Mouse (Mus musculus) large intestine, adult 2 months (tissue): ENCODE measurements around the gene Gm38655. TPM values are rescaled to one million over a fixed set of nuclear protein-coding genes. Genes with fewer than 3 reads are reported as not detected.
"Not testable (repeated sequence)": the region's sequence is repeated elsewhere in the genome, so short reads cannot be mapped to it uniquely, and the experiment has no call there.

ENCODE experiments used
- DNase-seq: peaks from one replicate; pipeline ENCODE4 v3.0.0-alpha.2; 2012; ENCODE audit warnings: low read depth, low spot score
- WGBS: fragments of 180-500 bp; shearing (Covaris S2); methylation state at CpG from one replicate; pipeline ENCODE4 v1.1.7; 2018; 5-methylcytosine and 5-hydroxymethylcytosine counted together
- polyA plus RNA-seq: library from polyadenylated mRNA; depleted of rRNA; stranded (reverse); fragments of >200 nt; gene quantifications from 2 replicates; pipeline ENCODE4 v1.2.3, GENCODE M21; 2012; rRNA removed

The Gm38655 gene
- polyA plus RNA-seq = not detected in 2 replicates

DNA sequence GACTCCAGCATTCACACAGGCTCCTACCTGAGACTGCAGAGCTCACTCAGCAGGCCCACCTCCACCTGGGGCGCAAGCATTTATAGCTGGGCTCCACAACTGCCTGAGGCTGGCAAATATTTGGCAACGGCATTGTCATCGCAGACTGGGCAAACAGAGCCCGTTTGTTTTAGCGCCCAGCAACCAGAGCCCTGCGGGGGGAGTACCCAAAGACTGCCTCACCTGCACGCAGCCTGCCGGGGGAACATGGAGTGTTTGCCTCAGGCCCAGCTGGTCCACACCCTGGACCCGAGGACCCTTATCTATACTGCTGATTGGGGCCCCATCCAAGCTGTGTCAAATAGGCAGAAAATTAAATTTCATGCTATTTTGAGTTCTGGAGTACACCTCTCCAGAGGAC lies at the start of gene Gm38655:
Gene Gm38655, minus strand, starts transcription at position 61 of the 400 bp plus-strand sequence.
- WGBS = 26% methylated on average over 9 of the region's 9 CpGs
- DNase-seq = no peak

DNA sequence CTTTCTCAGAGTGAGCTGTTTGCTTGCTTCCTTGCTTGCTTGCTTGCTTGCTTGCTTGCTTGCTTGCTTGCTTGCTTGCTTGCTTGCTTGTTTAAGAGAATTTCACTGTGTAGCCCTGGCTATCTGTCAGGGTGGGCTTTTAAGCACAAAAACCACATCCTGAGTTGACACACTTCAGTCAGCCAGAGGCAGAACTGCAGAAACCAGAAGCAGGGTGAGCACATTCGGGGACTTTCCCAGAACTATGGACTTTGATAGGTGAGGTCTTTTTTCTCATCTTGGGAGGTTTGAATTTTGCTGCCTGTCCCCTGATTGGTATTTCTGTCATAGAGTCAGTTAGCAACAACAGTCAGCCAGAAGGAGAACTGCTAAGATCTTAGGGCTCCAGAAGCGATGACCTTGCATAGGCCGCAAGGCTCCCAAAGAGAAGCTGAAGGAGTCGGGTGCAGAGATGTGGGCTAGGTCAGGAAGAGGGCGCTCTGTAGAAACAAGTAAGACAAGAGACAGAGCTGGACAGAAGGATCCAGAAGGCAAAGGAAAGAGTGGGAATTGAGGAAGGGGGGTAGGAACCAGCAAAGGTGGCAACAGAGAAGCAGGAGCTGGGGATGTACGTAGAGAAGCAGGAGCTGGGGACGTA lies 49.4 kb upstream of the Gm38655 start:
- 87% methylated on average over 7 of the region's 7 CpGs for WGBS
- no peak for DNase-seq

- WGBS = 45% methylated on average over 6 of the region's 6 CpGs
- no peak for DNase-seq
These were observed 47.8 kb upstream of the Gm38655 start for GRCm38 (mm10) chr17:25222951-25223601.

DNA sequence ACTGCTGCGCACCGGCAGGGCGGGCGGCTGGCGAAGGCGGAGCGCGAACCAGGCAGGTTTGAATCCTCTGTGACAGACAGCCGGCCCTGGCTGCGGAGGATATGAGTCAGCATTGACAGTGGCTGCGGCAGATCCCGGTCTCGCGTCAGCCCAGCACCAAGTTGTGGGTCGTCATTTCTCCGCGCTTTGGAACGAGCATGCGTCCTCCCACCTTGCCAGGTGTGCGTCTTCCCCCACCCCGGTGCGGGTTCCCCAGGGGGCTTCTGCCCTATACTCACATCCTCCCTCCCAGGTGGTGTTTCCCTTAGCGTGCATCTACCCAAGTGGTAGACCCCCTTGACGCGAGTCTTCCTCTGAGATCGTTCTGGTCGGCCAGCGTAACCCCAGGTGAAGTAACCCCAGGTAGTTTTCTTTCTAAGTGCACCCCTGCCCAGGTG lies 47.3 kb upstream of the Gm38655 start:
- not testable (repeated sequence) for DNase-seq
- WGBS = 13% methylated on average over 14 of the region's 28 CpGs

DNA sequence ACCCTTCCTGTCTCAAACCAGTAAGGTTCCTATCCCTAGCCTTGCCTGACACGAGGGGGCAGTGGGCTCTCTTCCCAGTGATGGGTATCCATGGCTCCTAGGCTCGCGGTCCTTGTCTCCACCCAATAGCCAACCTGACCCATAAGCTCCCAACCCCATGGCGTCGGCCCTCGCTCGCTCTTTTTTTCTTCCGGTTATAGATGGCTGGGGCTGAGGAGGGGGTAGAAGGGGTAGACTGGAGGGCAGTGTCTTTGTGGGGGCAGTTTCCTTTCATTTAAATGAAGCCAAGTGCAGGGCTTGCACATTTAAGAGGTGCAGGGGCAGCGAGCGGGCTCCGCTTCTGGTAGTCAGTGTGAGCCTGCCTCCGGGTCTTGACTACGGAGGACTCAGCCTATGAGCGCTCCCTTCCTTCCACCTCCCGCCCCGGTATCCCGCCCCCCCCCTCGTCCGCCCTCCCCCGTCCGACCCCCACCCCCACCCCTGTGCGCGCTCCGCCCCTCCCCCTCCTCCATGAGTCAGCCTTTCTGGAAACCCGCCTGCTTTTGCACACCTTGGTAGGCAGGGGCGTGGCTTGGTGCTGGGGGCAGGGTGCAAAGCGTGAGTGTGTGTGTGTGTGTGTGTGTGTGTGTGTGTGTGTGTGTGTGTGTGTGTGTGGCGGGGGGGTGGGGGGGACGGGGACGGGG lies 46.7 kb upstream of the Gm38655 start:
- WGBS = 7% methylated on average over 17 of the region's 30 CpGs
- peak; percentile 19 for DNase-seq

DNA sequence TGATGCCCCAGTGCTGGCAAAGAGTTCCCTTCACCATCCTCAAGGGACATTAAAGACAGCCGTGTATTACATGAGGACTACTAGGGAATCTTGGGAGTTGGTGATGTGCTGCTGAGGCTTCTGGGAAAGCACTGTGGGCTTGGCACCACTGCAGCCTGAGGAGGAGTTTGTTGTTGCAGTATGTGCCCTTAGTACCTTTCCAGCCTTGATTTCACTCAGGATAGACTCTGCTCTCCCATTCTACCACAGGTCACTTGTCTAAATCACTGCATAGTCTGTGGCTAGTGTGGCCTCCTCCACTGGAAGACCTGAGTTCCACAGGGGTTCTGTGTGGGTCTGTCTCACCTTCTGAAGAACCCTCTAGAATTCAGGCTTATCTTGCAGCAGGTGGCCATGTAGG lies 45.5 kb upstream of the Gm38655 start:
- DNase-seq = no peak
- WGBS = 73% methylated on average over 1 of the region's 1 CpGs

- WGBS = 90% methylated on average over 15 of the region's 15 CpGs
- no peak for DNase-seq
These were observed 44.4 kb upstream of the Gm38655 start for GRCm38 (mm10) chr17:25219492-25220295.

GRCm38 (mm10) chr17:25218967-25219366 lies 43.7 kb upstream of the Gm38655 start:
- no peak for DNase-seq
- 90% methylated on average over 9 of the region's 9 CpGs for WGBS

DNA sequence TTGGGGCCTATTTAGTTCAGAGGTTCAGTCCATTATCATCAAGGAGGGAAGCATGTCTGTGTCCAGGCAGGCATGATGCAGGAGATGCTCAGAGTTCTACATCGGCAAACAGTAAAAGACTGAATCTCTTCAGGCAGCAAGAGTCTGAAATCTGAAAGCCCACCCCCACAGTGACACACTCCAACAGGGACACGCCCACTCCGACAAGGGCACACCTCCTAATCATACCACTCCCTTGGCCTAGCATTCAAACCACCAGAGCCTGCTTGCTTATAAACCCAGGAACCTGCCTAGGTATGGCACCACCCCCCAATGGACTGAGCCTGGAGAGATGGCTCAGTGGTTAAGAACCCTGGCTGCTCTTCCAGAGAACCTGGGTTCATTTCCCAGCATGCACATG lies 40.2 kb upstream of the Gm38655 start:
- WGBS = 80% methylated on average over 3 of the region's 3 CpGs
- DNase-seq = no peak

GRCm38 (mm10) chr17:25211705-25212104 lies 36.4 kb upstream of the Gm38655 start:
- no peak for DNase-seq
- 60% methylated on average over 4 of the region's 4 CpGs for WGBS

- DNase-seq = no peak
- WGBS = 72% methylated on average over 15 of the region's 15 CpGs
These were observed 35.6 kb upstream of the Gm38655 start for GRCm38 (mm10) chr17:25210680-25211466.

GRCm38 (mm10) chr17:25210006-25210405 lies 34.7 kb upstream of the Gm38655 start:
- whole genome bisulfite sequencing = 85% methylated on average over 4 of the region's 4 CpGs

DNA sequence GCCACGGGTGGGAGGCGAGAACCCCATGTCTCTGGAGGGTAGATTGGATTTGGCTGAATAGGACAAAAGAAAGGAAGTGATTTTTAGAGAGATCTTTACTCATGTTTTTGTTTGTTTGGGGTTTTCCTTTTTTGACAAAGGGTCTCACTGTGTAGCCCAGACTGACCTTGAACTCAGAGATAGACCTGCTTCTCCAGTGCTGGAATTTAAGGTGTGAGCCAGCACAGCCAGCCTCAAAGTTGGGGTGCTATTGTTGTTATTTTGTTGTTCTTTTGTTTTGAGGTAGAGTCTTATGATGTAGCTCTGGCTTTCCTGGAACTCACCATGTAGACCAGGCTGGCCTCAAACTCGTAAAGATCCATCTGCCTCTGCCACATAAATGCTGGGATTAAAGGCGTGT lies 27.1 kb upstream of the Gm38655 start:
- WGBS = 72% methylated on average over 4 of the region's 4 CpGs
- no peak for DNase-seq

More at GRCm38 (mm10) chr17:25210006-25210405, 34.7 kb upstream of the Gm38655 start:
- no peak for DNase-seq

DNA sequence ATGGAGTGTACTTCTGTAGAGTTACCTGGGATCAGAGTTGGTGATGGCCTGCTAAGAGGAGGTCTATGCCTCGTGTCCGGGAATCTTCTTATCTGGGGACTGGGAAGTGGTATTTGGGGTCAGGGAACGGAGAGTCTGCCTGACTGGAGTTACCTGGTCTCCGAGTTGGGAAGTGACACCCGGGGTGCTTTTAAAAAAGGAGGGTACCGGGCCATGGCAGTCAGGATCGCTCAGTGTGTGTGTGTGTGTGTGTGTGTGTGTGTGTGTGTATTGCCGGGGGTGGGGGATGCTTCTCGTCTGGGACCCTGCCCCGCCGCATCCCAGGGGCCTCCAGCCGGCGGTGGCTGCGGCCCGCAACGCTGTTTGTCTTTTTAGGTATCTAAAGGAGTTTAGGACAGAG lies 13.8 kb upstream of the Gm38655 start:
- no peak for DNase-seq
- WGBS = 4% methylated on average over 16 of the region's 16 CpGs

- WGBS = under 1% methylated on average over 100 of the region's 104 CpGs
- DNase-seq = no peak
These were observed 13.1 kb upstream of the Gm38655 start, which contains the start of gene Unkl for GRCm38 (mm10) chr17:25188150-25189031. Gene Unkl, plus strand, starts transcription at chr17:25188397.

DNA sequence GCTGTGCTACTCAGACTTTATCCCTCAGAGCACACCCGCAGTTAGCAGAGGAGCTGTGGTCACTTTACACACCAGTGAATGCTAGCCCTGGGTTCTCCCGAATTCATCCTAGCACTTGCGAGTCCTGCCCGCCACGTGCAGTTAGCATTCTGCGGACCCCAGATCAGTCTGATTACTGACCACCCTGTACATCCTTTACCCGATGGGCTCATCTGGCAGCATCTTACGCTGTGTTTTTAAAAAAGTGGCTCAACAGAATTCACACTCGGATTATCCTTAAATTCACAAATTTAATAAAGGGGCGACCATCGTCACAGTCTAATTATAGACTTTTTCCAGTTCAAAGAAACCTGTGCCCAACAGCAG lies 12.5 kb upstream of the Gm38655 start:
- no peak for DNase-seq
- WGBS = 12% methylated on average over 11 of the region's 11 CpGs

GRCm38 (mm10) chr17:25184961-25185360 lies 9.7 kb upstream of the Gm38655 start:
- WGBS = 3% methylated on average over 17 of the region's 17 CpGs
- no peak for DNase-seq

GRCm38 (mm10) chr17:25184129-25184691 lies 8.9 kb upstream of the Gm38655 start, which contains the start of gene BC003965:
Gene BC003965, plus strand, starts transcription at chr17:25184554.
- under 1% methylated on average over 50 of the region's 50 CpGs for WGBS
- peak; percentile 98 for DNase-seq
